24 mouse cellular contexts compared by ENCODE assay signal in the genomic region with DNA sequence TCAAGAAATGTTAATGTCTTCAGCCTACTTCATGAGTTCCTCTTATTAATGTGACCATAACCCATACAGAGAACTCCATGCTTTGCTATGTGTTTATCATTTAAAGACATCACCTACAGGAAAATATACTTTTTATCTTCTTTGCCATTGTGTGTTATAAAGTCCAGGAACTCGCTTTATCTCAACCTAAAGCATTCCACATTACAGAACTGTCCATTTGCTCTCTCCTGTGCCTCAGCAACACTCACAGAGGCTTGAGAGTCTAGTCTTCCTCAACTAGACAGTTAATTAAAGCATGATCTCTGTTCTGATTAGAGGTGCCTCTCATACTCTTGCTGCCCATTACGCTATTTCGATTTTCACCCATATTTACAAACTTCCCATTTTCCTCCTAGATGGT.
A peak's percentile ranks its signal among the peaks of the same experiment; 100 is the strongest.
DNase-seq lines count a peak whose midpoint lies in the region; ATAC-seq and TF ChIP-seq lines count a peak whose summit lies in the region.
"Had no signal": no experiment of that assay in that cellular context is flagged by ENCODE, and none has a peak within 500 bp of the region (broad histone marks: within the 10 kb centered on the region; RNA-seq: fewer than 3 reads in every experiment).

No protein-coding gene starts in this region.

- no peak for DNase-seq in G1E (ENCODE audit: low spot score)
- peak; percentile 7 for DNase-seq in MEL-GATA-1-ER (ENCODE audit: extremely low read depth, low read depth)
- DNase-seq in left cerebral cortex, adult 18-20 months (ENCODE audit: low spot score in 2 of 2): no peak
- no peak for DNase-seq in embryo, embryonic 11 days
- DNase-seq: adrenal gland, adult 2 months; adrenal gland, postnatal 14 days; adrenal gland, postnatal 36 days; B cell, adult 2 months; cerebellum, adult 11 months; cerebellum, adult 18-20 months; cerebellum, adult 8-10 months; cerebellum, adult 9-11 months; cerebellum, postnatal 14 days; cerebellum, postnatal 36 days had no signal

- peaks cover 5% of the 10 kb centered on the region; the same call in 1 of the 2 replicates for H3K4me1 ChIP-seq in G1E (ENCODE audit: insufficient read depth, low read depth, low read length)
- H3K4me1 ChIP-seq: embryonic facial prominence, embryonic 13.5 days; embryonic facial prominence, embryonic 15.5 days; forebrain, embryonic 10.5 days; forebrain, embryonic 12.5 days had no signal

- H3K27me3 ChIP-seq in G1E (ENCODE audit: insufficient read depth, low read length): no peaks in the 10 kb centered on the region
- H3K27me3 ChIP-seq: CH12.LX; embryonic facial prominence, embryonic 13.5 days; embryonic facial prominence, embryonic 15.5 days; forebrain, embryonic 12.5 days had no signal

- no peaks in the 10 kb centered on the region for H3K9me3 ChIP-seq in G1E (replicated peaks)
- H3K9me3 ChIP-seq: embryonic facial prominence, embryonic 13.5 days; embryonic facial prominence, embryonic 15.5 days; forebrain, embryonic 10.5 days; forebrain, embryonic 12.5 days had no signal

- no peaks in the 10 kb centered on the region for H3K36me3 ChIP-seq in G1E (replicated peaks)
- H3K36me3 ChIP-seq: embryonic facial prominence, embryonic 13.5 days; embryonic facial prominence, embryonic 15.5 days; forebrain, embryonic 10.5 days; forebrain, embryonic 12.5 days had no signal

- H3K4me3 ChIP-seq in G1E (ENCODE audit: low read depth, low read length): no peak overlapping the region
- H3K4me3 ChIP-seq: embryonic facial prominence, embryonic 13.5 days; embryonic facial prominence, embryonic 15.5 days; erythroblast, embryonic 14.5 days; forebrain, embryonic 10.5 days; forebrain, embryonic 12.5 days had no signal

- ATAC-seq in G1E (ENCODE audit: extremely low read depth, insufficient number of reproducible peaks, low FRiP score, poor library complexity, severe bottlenecking): peak; percentile 70
- peak; percentile 41; the same call in 1 of the 2 replicates for ATAC-seq in megakaryocyte-erythroid progenitor cell, adult 5-6 weeks (replicated peaks; ENCODE audit: low FRiP score, low TSS enrichment, poor library complexity, severe bottlenecking)
- ATAC-seq: CD4-positive, CD25-positive, alpha-beta regulatory T cell, adult 4 months; forebrain, embryonic 14.5 days; forebrain, embryonic 16.5 days had no signal

- no peak for TF ChIP-seq CTCF in G1E (IDR thresholded peaks at IDR 0.05; ENCODE audit: low read depth, low read length)
